Mouse (Mus musculus) neural tube, embryonic 13.5 days (tissue): ENCODE measurements around the gene Saa3. TPM values are rescaled to one million over a fixed set of nuclear protein-coding genes. Genes with fewer than 3 reads are reported as not detected.
"Not testable (repeated sequence)": the region's sequence is repeated elsewhere in the genome, so short reads cannot be mapped to it uniquely, and the experiment has no call there.

Experiments
- ATAC-seq: fragments of 200-750 bp; cut with Nextera tagmentation; 2 replicates; pipeline ENCODE4 v1.8.0; 2017; ENCODE audit warnings: low read depth, mild to moderate bottlenecking, moderate TSS enrichment, moderate library complexity
- H3K27ac ChIP-seq: fragments of 300-500 bp; sonication (generic); replicated peaks from 2 replicates; pipeline ENCODE4 v1.5.1; 2015; ENCODE audit warnings: moderate library complexity, mild to moderate bottlenecking, inconsistent platforms
- H3K27me3 ChIP-seq: fragments of 300-500 bp; sonication (generic); 2 replicates; pipeline ENCODE4 v1.6.1; 2015; ENCODE audit warnings: mild to moderate bottlenecking, inconsistent platforms
- H3K36me3 ChIP-seq: fragments of 300-500 bp; sonication (generic); 2 replicates; pipeline ENCODE4 v1.6.1; 2015; ENCODE audit warnings: mild to moderate bottlenecking, inconsistent platforms
- H3K4me1 ChIP-seq: fragments of 300-500 bp; sonication (generic); replicated peaks from 2 replicates; pipeline ENCODE4 v1.6.1; 2015; ENCODE audit warnings: inconsistent platforms
- H3K4me2 ChIP-seq: fragments of 300-500 bp; sonication (generic); 2 replicates; pipeline ENCODE4 v1.6.1; 2015; ENCODE audit warnings: inconsistent platforms, mild to moderate bottlenecking, moderate library complexity
- H3K4me3 ChIP-seq: fragments of 300-500 bp; sonication (generic); 2 replicates; pipeline ENCODE4 v1.5.1; 2015; ENCODE audit warnings: mild to moderate bottlenecking, inconsistent platforms
- H3K9ac ChIP-seq: fragments of 300-500 bp; sonication (generic); 2 replicates; pipeline ENCODE4 v1.6.1; 2015; ENCODE audit warnings: moderate library complexity, mild to moderate bottlenecking, inconsistent platforms
- H3K9me3 ChIP-seq: fragments of 300-500 bp; sonication (generic); 2 replicates; pipeline ENCODE4 v1.6.1; 2016; ENCODE audit warnings: inconsistent platforms
- WGBS: fragments of 180-500 bp; shearing (Covaris S2); methylation state at CpG from one replicate; pipeline ENCODE4 v1.1.7; 2015; 5-methylcytosine and 5-hydroxymethylcytosine counted together
- polyA plus RNA-seq: library from polyadenylated mRNA; unstranded; fragments of >200 nt; fragmentation: Nextera tagmentation; extraction: Ambion mirVana; gene quantifications from 2 replicates; pipeline ENCODE4 v1.2.1, GENCODE M21; 2015

Gene Saa3
- 0.21 and 1.3 TPM in 2 replicates for polyA plus RNA-seq

GRCm38 (mm10) chr7:46715600-46715999, at the start of gene Saa3:
Gene Saa3 (minus strand): TSS chr7:46715700.
- peaks cover 5% of the 10 kb centered on the region; the same call in 1 of the 2 replicates for H3K27me3 ChIP-seq
- 92% methylated on average over 5 of the region's 5 CpGs for WGBS
- no peak for ATAC-seq
- H3K9ac ChIP-seq: no peak within 1 kb of the TSS
- H3K4me2 ChIP-seq: no peak within 1 kb of the TSS
- no peaks in the 10 kb centered on the region for H3K9me3 ChIP-seq
- H3K4me3 ChIP-seq: no peak within 1 kb of the TSS
- no peaks in the 10 kb centered on the region for H3K36me3 ChIP-seq
- no peaks in the 10 kb centered on the region for H3K4me1 ChIP-seq
- no peak within 1 kb of the TSS for H3K27ac ChIP-seq

- Histone ChIP-seq H3K9ac (no peak overlapping the region), H3K9me3 (no peaks in the 10 kb centered on the region), H3K27me3 (no peaks in the 10 kb centered on the region), H3K27ac (no peak overlapping the region), H3K4me2 (no peak overlapping the region), H3K4me1 (no peaks in the 10 kb centered on the region), H3K4me3 (no peak overlapping the region), H3K36me3 (peaks cover 96% of the 10 kb centered on the region)
- WGBS: 92% methylated on average over 8 of the region's 8 CpGs
- ATAC-seq: no peak
Observed at GRCm38 (mm10) chr7:46764672-46765071, 49.2 kb upstream of the Saa3 start.

- Histone ChIP-seq H3K27me3 (no peaks in the 10 kb centered on the region), H3K4me2 (no peak overlapping the region), H3K9me3 (no peaks in the 10 kb centered on the region), H3K9ac (no peak overlapping the region), H3K4me1 (no peaks in the 10 kb centered on the region), H3K36me3 (peaks cover 94% of the 10 kb centered on the region), H3K4me3 (no peak overlapping the region), H3K27ac (no peak overlapping the region)
- no peak for ATAC-seq
- WGBS: 93% methylated on average over 5 of the region's 5 CpGs
Observed at GRCm38 (mm10) chr7:46762601-46763000, 47.1 kb upstream of the Saa3 start.

- no peak overlapping the region for H3K4me2 ChIP-seq
- no peaks in the 10 kb centered on the region for H3K9me3 ChIP-seq
- WGBS: 73% methylated on average over 11 of the region's 11 CpGs
- no peak for ATAC-seq
- peaks cover 83% of the 10 kb centered on the region for H3K36me3 ChIP-seq
- H3K4me3 ChIP-seq: no peak overlapping the region
- H3K27ac ChIP-seq: no peak overlapping the region
- no peaks in the 10 kb centered on the region for H3K27me3 ChIP-seq
- H3K4me1 ChIP-seq: no peaks in the 10 kb centered on the region
- no peak overlapping the region for H3K9ac ChIP-seq
Observed at GRCm38 (mm10) chr7:46761049-46761795, 45.7 kb upstream of the Saa3 start.

GRCm38 (mm10) chr7:46751490-46751889, 36.0 kb upstream of the Saa3 start, which contains the start of gene Saa2:
Gene Saa2 (plus strand): TSS chr7:46751790.
- no peak for ATAC-seq
- Histone ChIP-seq H3K9me3 (no peaks in the 10 kb centered on the region), H3K9ac (no peak within 1 kb of the TSS), H3K27ac (no peak within 1 kb of the TSS), H3K4me2 (no peak within 1 kb of the TSS), H3K4me3 (no peak within 1 kb of the TSS), H3K4me1 (no peaks in the 10 kb centered on the region), H3K27me3 (no peaks in the 10 kb centered on the region), H3K36me3 (no peaks in the 10 kb centered on the region)
- WGBS: 73% methylated on average over 3 of the region's 3 CpGs

- Histone ChIP-seq H3K27ac (no peak overlapping the region), H3K9me3 (no peaks in the 10 kb centered on the region), H3K4me2 (no peak overlapping the region), H3K36me3 (no peaks in the 10 kb centered on the region), H3K9ac (no peak overlapping the region), H3K4me1 (no peaks in the 10 kb centered on the region), H3K27me3 (no peaks in the 10 kb centered on the region), H3K4me3 (no peak overlapping the region)
- no peak for ATAC-seq
- 28% methylated on average over 3 of the region's 3 CpGs for WGBS
Observed at GRCm38 (mm10) chr7:46748459-46748858, 33.0 kb upstream of the Saa3 start.

- Histone ChIP-seq H3K4me1 (no peaks in the 10 kb centered on the region), H3K4me3 (no peak overlapping the region), H3K4me2 (no peak overlapping the region), H3K27ac (no peak overlapping the region), H3K9me3 (no peaks in the 10 kb centered on the region), H3K36me3 (no peaks in the 10 kb centered on the region), H3K9ac (no peak overlapping the region), H3K27me3 (no peaks in the 10 kb centered on the region)
- ATAC-seq: no peak
- 93% methylated on average over 7 of the region's 7 CpGs for WGBS
Observed at GRCm38 (mm10) chr7:46746381-46746780, 30.9 kb upstream of the Saa3 start.

- Histone ChIP-seq H3K9me3 (no peaks in the 10 kb centered on the region), H3K27ac (no peak overlapping the region), H3K4me2 (no peak overlapping the region), H3K27me3 (no peaks in the 10 kb centered on the region), H3K36me3 (no peaks in the 10 kb centered on the region), H3K4me1 (no peaks in the 10 kb centered on the region), H3K4me3 (no peak overlapping the region), H3K9ac (no peak overlapping the region)
- WGBS: 83% methylated on average over 3 of the region's 3 CpGs
- ATAC-seq: no peak
Observed at GRCm38 (mm10) chr7:46745816-46746215, 30.3 kb upstream of the Saa3 start.

- not testable (repeated sequence) for H3K9me3 ChIP-seq, H3K27me3 ChIP-seq, H3K4me2 ChIP-seq, H3K27ac ChIP-seq, H3K9ac ChIP-seq, H3K4me3 ChIP-seq, H3K4me1 ChIP-seq, H3K36me3 ChIP-seq, ATAC-seq
- WGBS: 82% methylated on average over 3 of the region's 3 CpGs
Observed at GRCm38 (mm10) chr7:46742880-46743279, 27.4 kb upstream of the Saa3 start, which contains the start of gene Saa1. Gene Saa1 (minus strand): TSS chr7:46742980.

- not testable (repeated sequence) for H3K9me3 ChIP-seq, H3K4me1 ChIP-seq, H3K27me3 ChIP-seq, ATAC-seq, H3K36me3 ChIP-seq, H3K4me2 ChIP-seq, H3K27ac ChIP-seq, H3K9ac ChIP-seq, H3K4me3 ChIP-seq
- 86% methylated on average over 5 of the region's 5 CpGs for WGBS
Observed at GRCm38 (mm10) chr7:46740041-46740440, 24.5 kb upstream of the Saa3 start.

- no peaks in the 10 kb centered on the region for H3K4me1 ChIP-seq
Observed at GRCm38 (mm10) chr7:46738561-46739460, 23.3 kb upstream of the Saa3 start.

GRCm38 (mm10) chr7:46734983-46735382, 19.5 kb upstream of the Saa3 start:
- no peak overlapping the region for H3K9ac ChIP-seq
- no peaks in the 10 kb centered on the region for H3K36me3 ChIP-seq
- no peak for ATAC-seq
- H3K9me3 ChIP-seq: no peaks in the 10 kb centered on the region
- H3K4me2 ChIP-seq: no peak overlapping the region
- 79% methylated on average over 2 of the region's 2 CpGs for WGBS
- no peak overlapping the region for H3K4me3 ChIP-seq
- no peaks in the 10 kb centered on the region for H3K27me3 ChIP-seq
- no peak overlapping the region for H3K27ac ChIP-seq
- H3K4me1 ChIP-seq: no peaks in the 10 kb centered on the region

More at GRCm38 (mm10) chr7:46738561-46739460, 23.3 kb upstream of the Saa3 start:
- no peak for ATAC-seq
- H3K9ac ChIP-seq: no peak overlapping the region
- 85% methylated on average over 12 of the region's 12 CpGs for WGBS
- H3K4me3 ChIP-seq: no peak overlapping the region
- no peaks in the 10 kb centered on the region for H3K27me3 ChIP-seq
- no peak overlapping the region for H3K4me2 ChIP-seq
- H3K36me3 ChIP-seq: no peaks in the 10 kb centered on the region
- no peaks in the 10 kb centered on the region for H3K9me3 ChIP-seq
- no peak overlapping the region for H3K27ac ChIP-seq
